12 mouse cellular contexts compared by ENCODE assay signal in the genomic region with DNA sequence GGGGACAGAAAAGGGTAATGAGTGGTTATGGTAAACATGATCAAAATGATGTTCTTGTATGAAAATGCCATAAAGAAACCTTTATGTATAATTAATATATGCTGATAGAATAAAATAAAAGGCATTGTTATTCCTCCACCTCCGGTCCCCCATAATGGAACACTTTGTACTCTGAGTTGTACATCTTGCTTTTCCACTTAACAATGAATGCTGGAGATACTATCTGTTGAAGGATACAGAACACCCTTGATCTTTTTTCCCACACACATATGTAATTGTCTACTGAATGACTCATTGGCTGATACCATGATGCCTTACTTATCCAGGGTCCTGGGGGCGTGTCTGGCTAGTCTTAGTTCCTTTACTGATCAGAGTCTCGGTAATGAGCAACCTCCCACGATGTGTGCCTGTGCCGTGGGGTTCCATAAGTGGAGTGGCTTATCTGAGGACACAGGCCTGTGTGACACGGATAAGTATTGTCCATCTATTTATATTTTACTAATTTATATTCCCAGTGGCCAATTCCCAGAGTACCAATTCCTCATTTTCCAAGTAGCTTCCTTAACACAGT.
"Had no signal": no experiment of that assay in that cellular context is flagged by ENCODE, and none has a peak within 500 bp of the region (broad histone marks: within the 10 kb centered on the region; RNA-seq: fewer than 3 reads in every experiment).

No protein-coding gene starts in this region.

- H3K27me3 ChIP-seq: limb, embryonic 12.5 days had no signal

- H3K9ac ChIP-seq: limb, embryonic 12.5 days; liver, embryonic 14.5 days; lung, embryonic 14.5 days had no signal

- H3K4me1 ChIP-seq: limb, embryonic 12.5 days had no signal

- DNase-seq: kidney, adult 8-10 months; kidney, postnatal 25 days; liver; lung, embryonic 14.5 days; spleen, adult 18-20 months; thymus, adult 18-20 months; thymus, postnatal 36 days had no signal

- H3K4me2 ChIP-seq: limb, embryonic 12.5 days; lung, embryonic 14.5 days had no signal

- H3K27ac ChIP-seq: limb, embryonic 12.5 days; liver, embryonic 14.5 days had no signal

- ATAC-seq: inflammation-experienced regulatory T-cells, adult 6 months; intestine, postnatal 0 days; midbrain, embryonic 16.5 days had no signal

- H3K4me3 ChIP-seq: limb, embryonic 12.5 days had no signal

- H3K9me3 ChIP-seq: limb, embryonic 12.5 days had no signal
